Mouse (Mus musculus) stomach, adult 2 months (tissue): ENCODE measurements around the gene Zfp185. TPM values are rescaled to one million over a fixed set of nuclear protein-coding genes. Genes with fewer than 3 reads are reported as not detected.

Source experiments
- polyA plus RNA-seq: library from polyadenylated mRNA; depleted of rRNA; stranded (reverse); fragments of >200 nt; gene quantifications from 2 replicates; pipeline ENCODE4 v1.2.3, GENCODE M21; 2012; rRNA removed

The Zfp185 gene
- polyA plus RNA-seq: 1.2 and 1.7 TPM in 2 replicates

GRCm38 (mm10) chrX:72986841-72987519 lies at the start of gene Zfp185:
Zfp185 (plus strand) TSS chrX:72987339.

GRCm38 (mm10) chrX:73037003-73037402 lies 49.9 kb downstream of the Zfp185 start, which contains the start of gene Pnma5:
Pnma5 (minus strand) TSS chrX:73037103.

GRCm38 (mm10) chrX:73064415-73064793 lies 77.3 kb downstream of the Zfp185 start, which contains the start of gene Pnma3:
Pnma3 (plus strand) TSS chrX:73064787.

Other genes starting within 250 kb of the Zfp185 start
- 0.03 and 0.04 TPM in 2 replicates for gene Gabrq, start 162.2 kb upstream of the Zfp185 start, polyA plus RNA-seq
- gene Cetn2, start 68.9 kb upstream of the Zfp185 start, polyA plus RNA-seq: 0.41 and 0.56 TPM in 2 replicates
- gene Nsdhl, start 68.8 kb upstream of the Zfp185 start, polyA plus RNA-seq: 3.7 and 5.7 TPM in 2 replicates
- gene Pnma5, start 49.8 kb downstream of the Zfp185 start, polyA plus RNA-seq: not detected in 2 replicates
- gene Pnma3, start 77.4 kb downstream of the Zfp185 start, polyA plus RNA-seq: not detected in 2 replicates
- gene Xlr4a, start 95.1 kb downstream of the Zfp185 start, polyA plus RNA-seq: not detected in 2 replicates
- gene Xlr3a, start 109.8 kb downstream of the Zfp185 start, polyA plus RNA-seq: 0.29 and 1.0 TPM in 2 replicates
- gene Gm14685, start 129.7 kb downstream of the Zfp185 start, polyA plus RNA-seq: 0.02 TPM in 1 of 2 replicates, not detected in the other
- not detected in 2 replicates for gene Xlr5b, start 161.5 kb downstream of the Zfp185 start, polyA plus RNA-seq
- not detected in 2 replicates for gene DXBay18, start 162.1 kb downstream of the Zfp185 start, polyA plus RNA-seq
- gene Spin2d, start 189.7 kb downstream of the Zfp185 start, polyA plus RNA-seq: not detected in 2 replicates
- 0.06 TPM in 1 of 2 replicates, not detected in the other for gene Xlr3b, start 204.9 kb downstream of the Zfp185 start, polyA plus RNA-seq
- gene Xlr4b, start 227.0 kb downstream of the Zfp185 start, polyA plus RNA-seq: not detected in 2 replicates
- 20.4 and 37.1 TPM in 2 replicates for gene F8a, start 241.0 kb downstream of the Zfp185 start, polyA plus RNA-seq